Mouse (Mus musculus): Measurements from ENCODE around the gene Rps10. TPM values are rescaled to one million over a fixed set of nuclear protein-coding genes. Genes with fewer than 3 reads are reported as not detected.

Gene Rps10
- polyA plus RNA-seq, 1 experiment: 1,308 TPM

- under 1% methylated on average over 69 of the region's 72 CpGs for WGBS
- peak; percentile 87 for TF ChIP-seq POLR2A (IDR thresholded peaks at IDR 0.05; ENCODE audit: low read depth, low read length)
- TF ChIP-seq CTCF (IDR thresholded peaks at IDR 0.05; ENCODE audit: extremely low read depth, insufficient read length, insufficient replicate concordance, low read depth, low read length): no peak
- H3K4me1 ChIP-seq (ENCODE audit: control insufficient read depth, insufficient read depth, insufficient read length, low read length): peaks cover 9% of the 10 kb centered on the region; the same call in 1 of the 2 replicates
Measured at GRCm38 (mm10) chr17:27634871-27635574, 1.4 kb downstream of the Rps10 start, which contains the start of gene RPS10-NUDT3. TSS of gene RPS10-NUDT3 (minus strand) at chr17:27635222.

DNA sequence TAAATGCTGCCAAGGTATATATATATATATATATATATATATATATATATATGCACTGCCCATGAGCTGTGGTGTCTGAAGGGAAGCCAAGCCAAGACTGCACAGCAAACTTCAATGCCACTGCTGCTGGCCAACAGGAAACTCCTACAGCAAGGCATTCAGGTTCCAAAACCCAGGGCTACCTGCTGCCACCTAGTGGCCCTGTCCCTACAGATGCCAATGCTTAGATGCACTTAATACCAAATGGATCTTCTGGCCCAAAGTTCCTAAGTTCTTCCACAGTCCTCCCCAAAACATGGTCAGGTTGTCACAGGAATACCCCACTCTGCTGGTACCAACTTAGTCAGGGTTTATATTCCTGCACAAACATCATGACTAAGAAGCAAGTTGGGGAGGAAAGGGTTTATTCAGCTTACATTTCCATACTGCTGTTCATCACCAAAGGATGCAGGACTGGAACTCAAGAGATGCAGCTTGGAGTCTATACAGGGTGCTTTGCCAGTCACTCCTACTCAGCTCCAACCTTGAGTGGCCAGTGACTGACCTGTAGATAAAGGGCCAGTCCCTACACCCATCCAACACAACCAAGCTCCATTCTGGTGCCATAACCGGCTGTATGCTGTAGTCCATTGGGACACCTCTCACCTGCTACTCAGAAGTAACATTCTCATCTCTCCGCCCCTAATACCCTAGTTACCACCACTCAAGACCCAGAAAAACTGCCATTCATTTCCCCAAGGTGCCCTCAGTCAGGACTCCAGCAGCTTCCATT, 7.0 kb downstream of the Rps10 start:
- TF ChIP-seq CTCF (IDR thresholded peaks at IDR 0.05; ENCODE audit: extremely low read depth, insufficient read length, insufficient replicate concordance, low read depth, low read length) (peak; percentile 82; the same call in 1 of the 2 replicates), POLR2A (IDR thresholded peaks at IDR 0.05; ENCODE audit: low read depth, low read length) (no peak)
- Histone ChIP-seq H3K27me3 (ENCODE audit: control insufficient read depth, insufficient read depth, low read length) (no peaks in the 10 kb centered on the region), H3K4me1 (ENCODE audit: control insufficient read depth, insufficient read depth, insufficient read length, low read length) (peaks cover 13% of the 10 kb centered on the region; the same call in 1 of the 2 replicates), H3K4me3 (ENCODE audit: low read depth, low read length) (no peak overlapping the region), H3K27ac (ENCODE audit: insufficient read depth, low read depth, low read length) (no peak overlapping the region), H3K36me3 (ENCODE audit: control insufficient read depth, insufficient read depth, low read length) (peaks cover 39% of the 10 kb centered on the region)
- WGBS: 69% methylated on average over 2 of the region's 2 CpGs

More at GRCm38 (mm10) chr17:27634871-27635574, 1.4 kb downstream of the Rps10 start, which contains the start of gene RPS10-NUDT3:
- Histone ChIP-seq H3K36me3 (ENCODE audit: control insufficient read depth, insufficient read depth, low read length) (peaks cover 36% of the 10 kb centered on the region), H3K27me3 (ENCODE audit: control insufficient read depth, insufficient read depth, low read length) (no peaks in the 10 kb centered on the region), H3K27ac (ENCODE audit: insufficient read depth, low read depth, low read length) (peak within 1 kb of the TSS; percentile 46), H3K4me3 (ENCODE audit: low read depth, low read length) (peak within 1 kb of the TSS; percentile 81)

- Histone ChIP-seq H3K36me3 (ENCODE audit: control insufficient read depth, insufficient read depth, low read length) (peaks cover 34% of the 10 kb centered on the region), H3K4me1 (ENCODE audit: control insufficient read depth, insufficient read depth, insufficient read length, low read length) (peaks cover 9% of the 10 kb centered on the region; the same call in 1 of the 2 replicates), H3K27ac (ENCODE audit: insufficient read depth, low read depth, low read length) (no peak overlapping the region), H3K4me3 (ENCODE audit: low read depth, low read length) (no peak overlapping the region), H3K27me3 (ENCODE audit: control insufficient read depth, insufficient read depth, low read length) (no peaks in the 10 kb centered on the region)
- TF ChIP-seq CTCF (IDR thresholded peaks at IDR 0.05; ENCODE audit: extremely low read depth, insufficient read length, insufficient replicate concordance, low read depth, low read length): no peak
- no peak for TF ChIP-seq POLR2A (IDR thresholded peaks at IDR 0.05; ENCODE audit: low read depth, low read length)
- 75% methylated on average over 8 of the region's 8 CpGs for WGBS
Measured at GRCm38 (mm10) chr17:27628376-27628775, 8.1 kb downstream of the Rps10 start.

DNA sequence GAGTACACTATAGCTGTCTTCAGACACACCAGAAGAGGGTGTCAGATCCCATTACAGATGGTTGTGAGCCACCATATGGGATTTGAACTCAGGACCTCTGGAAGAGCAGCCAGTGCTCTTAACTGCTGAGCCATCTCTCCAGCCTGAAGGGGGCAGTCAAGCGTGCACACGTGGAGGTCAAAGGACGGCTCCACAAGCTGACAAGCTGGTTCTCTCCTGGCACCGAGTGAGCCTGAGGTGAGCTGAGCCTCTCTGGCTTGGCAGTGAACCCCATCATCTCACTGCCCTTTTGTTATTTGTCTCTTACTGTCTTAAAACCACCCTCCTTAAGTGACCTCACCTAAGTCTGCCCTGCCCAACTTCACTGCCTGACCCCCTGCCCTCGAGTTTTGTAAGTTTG, 9.0 kb downstream of the Rps10 start:
- 22% methylated on average over 5 of the region's 5 CpGs for WGBS
- peaks cover 26% of the 10 kb centered on the region for H3K36me3 ChIP-seq (ENCODE audit: control insufficient read depth, insufficient read depth, low read length)
- peak; percentile 18; the same call in 1 of the 2 replicates for TF ChIP-seq CTCF (IDR thresholded peaks at IDR 0.05; ENCODE audit: extremely low read depth, insufficient read length, insufficient replicate concordance, low read depth, low read length)
- TF ChIP-seq POLR2A (IDR thresholded peaks at IDR 0.05; ENCODE audit: low read depth, low read length): no peak
- no peak overlapping the region for H3K27ac ChIP-seq (ENCODE audit: insufficient read depth, low read depth, low read length)
- H3K4me1 ChIP-seq (ENCODE audit: control insufficient read depth, insufficient read depth, insufficient read length, low read length): peaks cover 7% of the 10 kb centered on the region; the same call in 1 of the 2 replicates
- no peak overlapping the region for H3K4me3 ChIP-seq (ENCODE audit: low read depth, low read length)
- no peaks in the 10 kb centered on the region for H3K27me3 ChIP-seq (ENCODE audit: control insufficient read depth, insufficient read depth, low read length)

DNA sequence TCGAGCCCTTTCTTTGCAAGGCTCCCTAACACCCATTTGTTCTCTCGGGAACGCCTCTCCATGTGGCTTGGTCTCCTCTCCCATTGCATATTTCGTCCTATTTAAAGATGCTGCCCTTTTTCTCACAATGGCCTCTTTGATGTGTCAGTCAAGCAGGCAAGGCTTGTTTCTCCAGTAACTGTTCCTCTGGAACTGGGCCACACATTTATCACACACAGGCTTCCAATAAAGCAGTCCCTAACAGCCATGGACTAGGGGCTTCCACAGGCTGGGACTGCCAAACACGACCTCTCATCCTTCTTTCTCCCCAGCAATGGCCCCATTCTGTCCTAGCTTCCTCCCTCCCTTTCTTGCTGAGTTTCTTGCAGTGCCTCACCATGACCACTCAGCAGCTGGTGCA, 9.8 kb downstream of the Rps10 start:
- peaks cover 18% of the 10 kb centered on the region for H3K36me3 ChIP-seq (ENCODE audit: control insufficient read depth, insufficient read depth, low read length)
- H3K27ac ChIP-seq (ENCODE audit: insufficient read depth, low read depth, low read length): no peak overlapping the region
- TF ChIP-seq CTCF (IDR thresholded peaks at IDR 0.05; ENCODE audit: extremely low read depth, insufficient read length, insufficient replicate concordance, low read depth, low read length): no peak
- TF ChIP-seq POLR2A (IDR thresholded peaks at IDR 0.05; ENCODE audit: low read depth, low read length): no peak
- 57% methylated on average over 5 of the region's 5 CpGs for WGBS
- H3K4me3 ChIP-seq (ENCODE audit: low read depth, low read length): no peak overlapping the region
- no peaks in the 10 kb centered on the region for H3K27me3 ChIP-seq (ENCODE audit: control insufficient read depth, insufficient read depth, low read length)
- H3K4me1 ChIP-seq (ENCODE audit: control insufficient read depth, insufficient read depth, insufficient read length, low read length): peaks cover 10% of the 10 kb centered on the region; the same call in 1 of the 2 replicates

GRCm38 (mm10) chr17:27625455-27626251, 10.8 kb downstream of the Rps10 start:
- Histone ChIP-seq H3K36me3 (ENCODE audit: control insufficient read depth, insufficient read depth, low read length) (peaks cover 8% of the 10 kb centered on the region), H3K4me1 (ENCODE audit: control insufficient read depth, insufficient read depth, insufficient read length, low read length) (peaks cover 12% of the 10 kb centered on the region; the same call in 1 of the 2 replicates)
- WGBS: 35% methylated on average over 7 of the region's 7 CpGs

More at GRCm38 (mm10) chr17:27625455-27626251, 10.8 kb downstream of the Rps10 start:
- TF ChIP-seq POLR2A (IDR thresholded peaks at IDR 0.05; ENCODE audit: low read depth, low read length) (no peak), CTCF (IDR thresholded peaks at IDR 0.05; ENCODE audit: extremely low read depth, insufficient read length, insufficient replicate concordance, low read depth, low read length) (no peak)
- Histone ChIP-seq H3K4me3 (ENCODE audit: low read depth, low read length) (no peak overlapping the region), H3K27ac (ENCODE audit: insufficient read depth, low read depth, low read length) (peak overlapping the region; percentile 39; the same call in 1 of the 2 replicates), H3K27me3 (ENCODE audit: control insufficient read depth, insufficient read depth, low read length) (no peaks in the 10 kb centered on the region)

Measured in small intestine, adult 2 months (tissue).